Mouse (Mus musculus): ENCODE results near the gene Zfp385a.

Zfp385a gene

DNA sequence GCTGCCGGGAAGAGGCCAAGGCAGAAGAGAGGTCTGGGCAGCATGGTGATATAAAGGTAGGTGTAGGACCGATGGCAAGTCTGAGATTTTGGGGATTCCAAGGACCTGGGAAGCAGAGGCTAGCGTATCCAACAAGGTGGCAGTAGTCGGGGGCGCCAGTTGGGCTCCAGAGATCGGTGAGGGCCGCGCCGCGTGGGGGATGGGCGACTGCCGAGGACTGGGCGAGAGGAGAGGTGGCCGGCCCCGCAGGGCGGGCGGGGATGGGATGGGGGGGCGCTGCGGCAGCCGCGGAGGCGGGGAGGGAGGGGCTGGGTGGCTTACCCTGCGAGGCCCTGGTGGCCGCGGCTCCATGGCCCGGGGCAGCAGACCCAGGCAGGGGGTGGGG lies 16.8 kb downstream of the Zfp385a start:
- Histone ChIP-seq H3K4me3 (replicated peaks; ENCODE audit: low read length) (peak overlapping the region; percentile 78), H3K36me3 (ENCODE audit: insufficient read depth, low read length) (peaks cover 22% of the 10 kb centered on the region), H3K27me3 (ENCODE audit: insufficient read depth, low read length) (peaks cover 10% of the 10 kb centered on the region), H3K9me3 (ENCODE audit: low read length) (no peaks in the 10 kb centered on the region), H3K4me1 (replicated peaks; ENCODE audit: low read depth, low read length) (peaks cover 56% of the 10 kb centered on the region)
- TF ChIP-seq NANOG (IDR thresholded peaks at IDR 0.05; ENCODE audit: borderline replicate concordance, low read length) = no peak
- TF ChIP-seq CTCF (conservative IDR thresholded peaks at IDR 0.05; ENCODE audit: low read length) = no peak
- no peak for TF ChIP-seq POU5F1 (IDR thresholded peaks at IDR 0.05; ENCODE audit: borderline replicate concordance, low read length)

DNA sequence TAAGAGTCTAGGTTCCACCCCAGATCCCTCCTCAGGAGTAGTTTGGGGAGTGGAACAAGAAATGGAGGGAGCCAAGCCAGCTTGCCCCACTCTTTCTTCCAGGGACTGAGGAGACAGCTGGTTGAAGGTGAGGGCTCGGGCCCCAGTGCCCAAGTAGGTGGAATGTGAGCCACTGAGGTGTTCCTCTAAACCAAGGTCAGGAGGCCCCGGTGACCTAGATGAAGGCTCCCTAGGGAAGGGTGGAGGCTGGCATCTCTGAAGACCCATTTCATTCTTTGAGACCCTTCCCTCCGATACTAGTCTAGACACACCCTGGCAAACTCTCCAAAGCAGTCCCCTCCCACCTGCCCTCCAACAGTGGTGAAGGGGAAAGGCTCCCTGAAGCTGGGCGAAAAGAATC lies 17.5 kb downstream of the Zfp385a start:
- Histone ChIP-seq H3K4me3 (replicated peaks; ENCODE audit: low read length) (peak overlapping the region; percentile 78), H3K9me3 (ENCODE audit: low read length) (no peaks in the 10 kb centered on the region), H3K4me1 (replicated peaks; ENCODE audit: low read depth, low read length) (peaks cover 63% of the 10 kb centered on the region), H3K27me3 (ENCODE audit: insufficient read depth, low read length) (peaks cover 10% of the 10 kb centered on the region), H3K36me3 (ENCODE audit: insufficient read depth, low read length) (peaks cover 29% of the 10 kb centered on the region)
- TF ChIP-seq CTCF (conservative IDR thresholded peaks at IDR 0.05; ENCODE audit: low read length) (no peak), POU5F1 (IDR thresholded peaks at IDR 0.05; ENCODE audit: borderline replicate concordance, low read length) (no peak), NANOG (IDR thresholded peaks at IDR 0.05; ENCODE audit: borderline replicate concordance, low read length) (no peak)

DNA sequence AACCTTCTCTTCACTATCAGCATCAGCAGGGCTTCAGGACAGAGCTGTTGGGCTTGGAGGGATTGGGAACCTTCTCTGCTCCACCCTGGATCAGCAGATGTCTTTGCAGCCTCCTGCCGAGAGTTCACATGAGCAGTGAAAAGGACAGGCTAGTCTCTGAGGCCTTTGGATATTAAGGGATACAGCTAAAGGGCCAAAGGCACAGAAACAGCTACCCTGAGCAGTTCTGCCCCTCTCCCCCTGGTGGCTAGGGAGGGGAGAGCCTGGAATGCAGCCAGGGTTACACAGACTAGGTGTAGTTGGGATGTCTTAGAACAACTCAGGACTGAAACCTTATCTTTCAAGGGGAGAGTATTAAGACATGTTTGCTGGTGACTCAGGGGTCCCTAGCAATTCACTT lies 18.8 kb downstream of the Zfp385a start:
- no peak overlapping the region for H3K4me3 ChIP-seq (replicated peaks; ENCODE audit: low read length)
- H3K36me3 ChIP-seq (ENCODE audit: insufficient read depth, low read length) = peaks cover 42% of the 10 kb centered on the region
- no peaks in the 10 kb centered on the region for H3K9me3 ChIP-seq (ENCODE audit: low read length)
- peaks cover 10% of the 10 kb centered on the region for H3K27me3 ChIP-seq (ENCODE audit: insufficient read depth, low read length)
- H3K4me1 ChIP-seq (replicated peaks; ENCODE audit: low read depth, low read length) = peaks cover 69% of the 10 kb centered on the region
- TF ChIP-seq CTCF (conservative IDR thresholded peaks at IDR 0.05; ENCODE audit: low read length) = peak; percentile 67
- TF ChIP-seq NANOG (IDR thresholded peaks at IDR 0.05; ENCODE audit: borderline replicate concordance, low read length) = no peak

DNA sequence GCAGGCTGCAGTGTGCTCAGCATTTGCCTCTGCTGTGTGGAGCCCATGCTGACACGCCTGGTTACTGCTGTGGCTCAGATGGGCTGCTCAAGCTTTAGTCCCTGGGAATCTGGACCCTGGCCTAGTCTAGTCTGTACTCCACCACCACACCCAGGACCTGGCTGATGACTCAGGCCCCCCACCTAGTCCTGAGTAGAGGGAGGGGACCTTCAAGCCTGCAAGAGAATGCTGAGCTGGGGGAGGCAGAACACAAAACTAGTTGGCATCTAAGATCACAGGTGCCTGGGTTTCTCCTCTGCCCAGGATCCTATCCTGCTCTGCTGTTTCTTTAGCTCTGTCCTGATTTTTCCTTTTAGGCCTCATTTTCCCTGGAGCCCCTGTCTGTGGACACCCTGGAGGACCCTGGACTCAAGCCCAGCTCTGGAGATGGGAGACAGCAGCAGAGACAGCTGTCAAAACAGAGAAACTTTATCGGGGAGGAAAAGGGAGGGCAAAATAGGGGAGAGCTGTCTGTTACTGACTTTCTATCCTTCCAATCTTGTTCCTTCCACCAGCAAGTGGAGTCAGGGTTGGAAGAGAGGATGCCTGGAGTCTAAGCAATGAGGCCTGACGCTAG lies 21.6 kb downstream of the Zfp385a start:
- H3K36me3 ChIP-seq (ENCODE audit: insufficient read depth, low read length) = peaks cover 52% of the 10 kb centered on the region
- no peaks in the 10 kb centered on the region for H3K9me3 ChIP-seq (ENCODE audit: low read length)
- no peak for TF ChIP-seq POU5F1 (IDR thresholded peaks at IDR 0.05; ENCODE audit: borderline replicate concordance, low read length)
- no peak for TF ChIP-seq CTCF (conservative IDR thresholded peaks at IDR 0.05; ENCODE audit: low read length)
- no peak for TF ChIP-seq NANOG (IDR thresholded peaks at IDR 0.05; ENCODE audit: borderline replicate concordance, low read length)
- H3K27me3 ChIP-seq (ENCODE audit: insufficient read depth, low read length) = peaks cover 20% of the 10 kb centered on the region
- H3K4me1 ChIP-seq (replicated peaks; ENCODE audit: low read depth, low read length) = peaks cover 86% of the 10 kb centered on the region
- H3K4me3 ChIP-seq (replicated peaks; ENCODE audit: low read length) = peak overlapping the region; percentile 20

DNA sequence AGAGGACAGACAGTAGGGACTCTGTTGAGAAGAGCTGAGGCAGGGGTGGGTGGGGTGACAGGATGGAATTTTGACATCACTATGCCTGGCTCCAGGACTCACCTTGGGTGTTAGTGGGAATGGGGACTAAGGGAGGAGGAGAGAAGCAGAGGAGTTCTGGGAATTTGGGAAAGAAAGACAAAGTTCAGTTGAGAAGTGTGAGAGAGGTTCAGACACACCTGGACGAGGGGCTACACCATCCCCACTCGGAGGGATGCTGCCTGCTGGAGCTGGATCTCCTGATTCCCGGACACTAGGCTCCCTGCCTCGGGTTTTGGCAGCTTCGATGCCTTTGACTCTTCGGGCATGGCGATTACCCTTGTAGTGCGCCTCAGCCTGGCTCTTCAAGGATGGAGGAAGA lies 22.2 kb downstream of the Zfp385a start:
- Histone ChIP-seq H3K4me3 (replicated peaks; ENCODE audit: low read length) (peak overlapping the region; percentile 20), H3K27me3 (ENCODE audit: insufficient read depth, low read length) (peaks cover 18% of the 10 kb centered on the region), H3K4me1 (replicated peaks; ENCODE audit: low read depth, low read length) (peaks cover 89% of the 10 kb centered on the region), H3K9me3 (ENCODE audit: low read length) (no peaks in the 10 kb centered on the region), H3K36me3 (ENCODE audit: insufficient read depth, low read length) (peaks cover 52% of the 10 kb centered on the region)
- no peak for TF ChIP-seq POU5F1 (IDR thresholded peaks at IDR 0.05; ENCODE audit: borderline replicate concordance, low read length)
- TF ChIP-seq NANOG (IDR thresholded peaks at IDR 0.05; ENCODE audit: borderline replicate concordance, low read length) = no peak
- no peak for TF ChIP-seq CTCF (conservative IDR thresholded peaks at IDR 0.05; ENCODE audit: low read length)

DNA sequence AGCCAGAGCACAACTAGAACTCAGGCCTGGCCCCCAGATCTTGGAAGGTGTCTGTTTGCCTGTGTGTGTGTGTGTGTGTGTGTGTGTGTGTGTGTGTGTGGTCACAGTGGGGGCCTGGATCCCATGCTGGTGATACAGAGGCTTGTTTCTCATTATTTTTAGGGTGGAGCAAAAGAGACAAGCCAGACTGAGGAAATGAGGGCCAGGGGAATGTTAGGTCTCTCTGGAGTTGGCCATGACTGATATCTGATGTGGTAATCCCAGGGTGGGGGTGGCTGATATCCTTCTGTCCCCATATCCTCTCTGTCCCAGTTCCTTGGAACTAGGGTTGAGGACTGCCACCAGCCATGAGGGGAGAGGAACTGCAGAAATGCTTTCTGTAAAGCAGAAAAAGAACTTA lies 22.8 kb downstream of the Zfp385a start:
- Histone ChIP-seq H3K4me1 (replicated peaks; ENCODE audit: low read depth, low read length) (peaks cover 83% of the 10 kb centered on the region), H3K9me3 (ENCODE audit: low read length) (no peaks in the 10 kb centered on the region), H3K36me3 (ENCODE audit: insufficient read depth, low read length) (peaks cover 52% of the 10 kb centered on the region), H3K27me3 (ENCODE audit: insufficient read depth, low read length) (peaks cover 14% of the 10 kb centered on the region), H3K4me3 (replicated peaks; ENCODE audit: low read length) (no peak overlapping the region)
- no peak for TF ChIP-seq CTCF (conservative IDR thresholded peaks at IDR 0.05; ENCODE audit: low read length)

DNA sequence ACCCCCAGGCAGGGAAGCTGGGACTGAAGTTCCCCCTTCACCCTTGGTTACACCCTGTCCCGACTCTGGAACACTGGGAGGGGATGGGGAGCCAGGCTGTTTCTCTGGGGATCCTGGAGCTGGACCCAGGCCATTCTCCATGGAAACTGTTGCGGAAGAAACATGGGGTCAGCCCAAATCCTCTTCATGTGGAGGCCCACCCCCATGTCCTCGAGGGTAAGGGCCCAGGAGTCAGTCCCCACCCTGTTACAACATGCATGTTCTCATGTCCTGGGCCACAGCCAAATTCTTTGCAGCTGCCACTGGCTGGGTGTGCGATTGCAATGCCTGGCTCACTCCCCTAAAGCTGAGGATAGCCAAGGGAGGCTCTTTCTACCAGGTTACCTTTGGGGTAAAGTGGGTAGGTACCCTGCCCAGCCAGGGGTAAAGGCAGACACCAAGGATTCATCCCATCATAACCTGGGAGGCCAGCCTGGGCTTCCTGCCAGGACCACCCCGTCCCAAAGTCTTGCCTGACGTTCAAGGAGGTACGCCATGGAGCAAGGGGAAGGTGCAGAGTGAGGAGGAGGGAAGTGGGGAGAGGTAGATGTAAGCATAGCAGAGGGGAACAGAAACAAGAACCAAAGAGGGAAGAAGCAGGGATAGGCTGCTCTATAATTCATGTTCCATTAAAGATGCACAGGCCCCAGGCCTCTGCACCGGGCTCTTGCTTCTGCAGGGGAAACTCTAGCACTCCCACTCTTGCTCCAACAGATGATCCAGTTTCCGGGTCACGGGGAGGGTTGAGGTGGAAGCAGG lies 23.7 kb downstream of the Zfp385a start:
- Histone ChIP-seq H3K27me3 (ENCODE audit: insufficient read depth, low read length) (peaks cover 16% of the 10 kb centered on the region), H3K36me3 (ENCODE audit: insufficient read depth, low read length) (peaks cover 52% of the 10 kb centered on the region), H3K4me3 (replicated peaks; ENCODE audit: low read length) (no peak overlapping the region), H3K4me1 (replicated peaks; ENCODE audit: low read depth, low read length) (peaks cover 73% of the 10 kb centered on the region), H3K9me3 (ENCODE audit: low read length) (no peaks in the 10 kb centered on the region)
- TF ChIP-seq POU5F1 (IDR thresholded peaks at IDR 0.05; ENCODE audit: borderline replicate concordance, low read length) (no peak), CTCF (conservative IDR thresholded peaks at IDR 0.05; ENCODE audit: low read length) (no peak), NANOG (IDR thresholded peaks at IDR 0.05; ENCODE audit: borderline replicate concordance, low read length) (no peak)

DNA sequence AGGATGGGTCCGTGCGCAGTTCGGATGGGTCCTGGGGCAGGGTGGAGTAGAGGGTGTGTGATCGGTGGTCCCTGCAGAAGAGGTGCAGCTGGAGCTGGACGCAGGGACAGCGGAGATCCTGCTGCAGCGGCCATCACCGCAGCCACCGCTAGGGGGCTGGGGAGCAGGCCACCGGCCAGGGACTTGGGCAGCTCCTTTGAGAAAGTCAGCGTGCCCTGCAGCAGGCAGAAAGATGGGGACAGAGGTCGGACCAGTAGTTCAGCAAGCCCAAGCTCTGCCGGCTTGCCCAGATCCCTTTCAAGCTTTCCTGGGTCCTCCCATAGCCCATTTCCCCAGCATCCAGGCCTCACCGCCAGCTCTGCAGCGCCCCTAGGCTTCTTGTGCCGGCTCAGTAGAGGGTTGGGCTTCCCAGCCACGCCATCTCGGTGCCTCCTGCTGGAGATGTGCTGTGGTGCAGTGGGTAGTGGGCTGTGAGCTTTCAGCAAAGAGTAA lies 24.8 kb downstream of the Zfp385a start:
- H3K9me3 ChIP-seq (ENCODE audit: low read length) = no peaks in the 10 kb centered on the region
- peaks cover 25% of the 10 kb centered on the region for H3K27me3 ChIP-seq (ENCODE audit: insufficient read depth, low read length)
- peaks cover 62% of the 10 kb centered on the region for H3K4me1 ChIP-seq (replicated peaks; ENCODE audit: low read depth, low read length)
- TF ChIP-seq POU5F1 (IDR thresholded peaks at IDR 0.05; ENCODE audit: borderline replicate concordance, low read length) (no peak), CTCF (conservative IDR thresholded peaks at IDR 0.05; ENCODE audit: low read length) (peak; percentile 61), NANOG (IDR thresholded peaks at IDR 0.05; ENCODE audit: borderline replicate concordance, low read length) (no peak)
- H3K36me3 ChIP-seq (ENCODE audit: insufficient read depth, low read length) = peaks cover 43% of the 10 kb centered on the region
- peak overlapping the region; percentile 71 for H3K4me3 ChIP-seq (replicated peaks; ENCODE audit: low read length)

Measured in E14TG2a.4 (cell line).